Mouse (Mus musculus): ENCODE data around the gene Phox2a. TPM values are rescaled to one million over a fixed set of nuclear protein-coding genes. Genes with fewer than 3 reads are reported as not detected.

The Phox2a gene
- polyA plus RNA-seq, 1 experiment: 0.05 TPM

GRCm38 (mm10) chr7:101821571-101822501 is 3.7 kb downstream of the Phox2a start:
- H3K4me3 ChIP-seq (ENCODE audit: insufficient read depth, poor library complexity, severe bottlenecking): no peak overlapping the region

GRCm38 (mm10) chr7:101822836-101823757 is 5.0 kb downstream of the Phox2a start:
- H3ac ChIP-seq (ENCODE audit: control insufficient read depth, insufficient read length, low read depth): no peak overlapping the region
- TF ChIP-seq CTCF (IDR thresholded peaks at IDR 0.05; ENCODE audit: control insufficient read depth, insufficient read depth, insufficient read length) (no peak), FOSL1 (IDR thresholded peaks at IDR 0.05; ENCODE audit: insufficient read depth, low read length, poor library complexity, severe bottlenecking) (no peak), MYOD1 (IDR thresholded peaks at IDR 0.05; ENCODE audit: control insufficient read depth, insufficient read length, low read depth) (no peak), MYOG (IDR thresholded peaks at IDR 0.05; ENCODE audit: control insufficient read depth, extremely low read depth, insufficient read length) (no peak), USF1 (IDR thresholded peaks at IDR 0.05; ENCODE audit: low read depth) (no peak), CEBPB (IDR thresholded peaks at IDR 0.05; ENCODE audit: low read depth) (no peak), MAX (IDR thresholded peaks at IDR 0.05) (no peak)
- H3K79me3 ChIP-seq (ENCODE audit: low read depth): no peaks in the 10 kb centered on the region
- peaks cover 33% of the 10 kb centered on the region for H3K36me3 ChIP-seq (ENCODE audit: control insufficient read depth, insufficient read depth)
- H3K27me3 ChIP-seq (ENCODE audit: control insufficient read depth, insufficient read depth, insufficient read length): no peaks in the 10 kb centered on the region
- no peak overlapping the region for H3K4me3 ChIP-seq (ENCODE audit: insufficient read depth, poor library complexity, severe bottlenecking)
- H3K79me2 ChIP-seq (ENCODE audit: control insufficient read depth, insufficient read depth): no peaks in the 10 kb centered on the region

More at GRCm38 (mm10) chr7:101821571-101822501, 3.7 kb downstream of the Phox2a start:
- Histone ChIP-seq H3K36me3 (ENCODE audit: control insufficient read depth, insufficient read depth) (peaks cover 21% of the 10 kb centered on the region), H3ac (ENCODE audit: control insufficient read depth, insufficient read length, low read depth) (no peak overlapping the region), H3K79me3 (ENCODE audit: low read depth) (no peaks in the 10 kb centered on the region), H3K79me2 (ENCODE audit: control insufficient read depth, insufficient read depth) (no peaks in the 10 kb centered on the region), H3K27me3 (ENCODE audit: control insufficient read depth, insufficient read depth, insufficient read length) (peaks cover 6% of the 10 kb centered on the region)
- TF ChIP-seq MYOD1 (IDR thresholded peaks at IDR 0.05; ENCODE audit: control insufficient read depth, insufficient read length, low read depth) (no peak), FOSL1 (IDR thresholded peaks at IDR 0.05; ENCODE audit: insufficient read depth, low read length, poor library complexity, severe bottlenecking) (no peak), USF1 (IDR thresholded peaks at IDR 0.05; ENCODE audit: low read depth) (no peak), CEBPB (IDR thresholded peaks at IDR 0.05; ENCODE audit: low read depth) (no peak), MYOG (IDR thresholded peaks at IDR 0.05; ENCODE audit: control insufficient read depth, extremely low read depth, insufficient read length) (no peak), MAX (IDR thresholded peaks at IDR 0.05) (no peak)

GRCm38 (mm10) chr7:101823758-101824630 is 5.9 kb downstream of the Phox2a start:
- no peaks in the 10 kb centered on the region for H3K79me3 ChIP-seq (ENCODE audit: low read depth)
- no peak for TF ChIP-seq CEBPB (IDR thresholded peaks at IDR 0.05; ENCODE audit: low read depth)
- no peaks in the 10 kb centered on the region for H3K79me2 ChIP-seq (ENCODE audit: control insufficient read depth, insufficient read depth)
- H3K27me3 ChIP-seq (ENCODE audit: control insufficient read depth, insufficient read depth, insufficient read length): no peaks in the 10 kb centered on the region
- H3ac ChIP-seq (ENCODE audit: control insufficient read depth, insufficient read length, low read depth): no peak overlapping the region
- H3K36me3 ChIP-seq (ENCODE audit: control insufficient read depth, insufficient read depth): peaks cover 42% of the 10 kb centered on the region
- no peak overlapping the region for H3K4me3 ChIP-seq (ENCODE audit: insufficient read depth, poor library complexity, severe bottlenecking)

- Histone ChIP-seq H3K4me3 (ENCODE audit: insufficient read depth, poor library complexity, severe bottlenecking) (no peak overlapping the region), H3K79me2 (ENCODE audit: control insufficient read depth, insufficient read depth) (peaks cover 23% of the 10 kb centered on the region), H3ac (ENCODE audit: control insufficient read depth, insufficient read length, low read depth) (no peak overlapping the region), H3K36me3 (ENCODE audit: control insufficient read depth, insufficient read depth) (peaks cover 88% of the 10 kb centered on the region), H3K27me3 (ENCODE audit: control insufficient read depth, insufficient read depth, insufficient read length) (no peaks in the 10 kb centered on the region), H3K79me3 (ENCODE audit: low read depth) (peaks cover 15% of the 10 kb centered on the region)
- TF ChIP-seq MYOG (IDR thresholded peaks at IDR 0.05; ENCODE audit: control insufficient read depth, extremely low read depth, insufficient read length) (no peak), MYOD1 (IDR thresholded peaks at IDR 0.05; ENCODE audit: control insufficient read depth, insufficient read length, low read depth) (no peak), FOSL1 (IDR thresholded peaks at IDR 0.05; ENCODE audit: insufficient read depth, low read length, poor library complexity, severe bottlenecking) (no peak), CTCF (IDR thresholded peaks at IDR 0.05; ENCODE audit: control insufficient read depth, insufficient read depth, insufficient read length) (no peak), USF1 (IDR thresholded peaks at IDR 0.05; ENCODE audit: low read depth) (no peak), MAX (IDR thresholded peaks at IDR 0.05) (no peak), CEBPB (IDR thresholded peaks at IDR 0.05; ENCODE audit: low read depth) (no peak)
These were observed 12.3 kb downstream of the Phox2a start for GRCm38 (mm10) chr7:101830373-101830772.

- peaks cover 33% of the 10 kb centered on the region for H3K79me2 ChIP-seq (ENCODE audit: control insufficient read depth, insufficient read depth)
- H3ac ChIP-seq (ENCODE audit: control insufficient read depth, insufficient read length, low read depth): no peak overlapping the region
- H3K36me3 ChIP-seq (ENCODE audit: control insufficient read depth, insufficient read depth): peaks cover 86% of the 10 kb centered on the region
- H3K4me3 ChIP-seq (ENCODE audit: insufficient read depth, poor library complexity, severe bottlenecking): no peak overlapping the region
- no peak for TF ChIP-seq MYOG (IDR thresholded peaks at IDR 0.05; ENCODE audit: control insufficient read depth, extremely low read depth, insufficient read length)
- TF ChIP-seq MYOD1 (IDR thresholded peaks at IDR 0.05; ENCODE audit: control insufficient read depth, insufficient read length, low read depth): no peak
- no peak for TF ChIP-seq CTCF (IDR thresholded peaks at IDR 0.05; ENCODE audit: control insufficient read depth, insufficient read depth, insufficient read length)
- TF ChIP-seq FOSL1 (IDR thresholded peaks at IDR 0.05; ENCODE audit: insufficient read depth, low read length, poor library complexity, severe bottlenecking): no peak
- TF ChIP-seq USF1 (IDR thresholded peaks at IDR 0.05; ENCODE audit: low read depth): no peak
- no peak for TF ChIP-seq CEBPB (IDR thresholded peaks at IDR 0.05; ENCODE audit: low read depth)
- TF ChIP-seq MAX (IDR thresholded peaks at IDR 0.05): no peak
- peaks cover 25% of the 10 kb centered on the region for H3K79me3 ChIP-seq (ENCODE audit: low read depth)
- H3K27me3 ChIP-seq (ENCODE audit: control insufficient read depth, insufficient read depth, insufficient read length): no peaks in the 10 kb centered on the region
These were observed 13.3 kb downstream of the Phox2a start for GRCm38 (mm10) chr7:101831437-101831836.

All from C2C12 (cell line).